Mouse (Mus musculus): ENCODE measurements around the gene Suclg1.

Gene Suclg1

DNA sequence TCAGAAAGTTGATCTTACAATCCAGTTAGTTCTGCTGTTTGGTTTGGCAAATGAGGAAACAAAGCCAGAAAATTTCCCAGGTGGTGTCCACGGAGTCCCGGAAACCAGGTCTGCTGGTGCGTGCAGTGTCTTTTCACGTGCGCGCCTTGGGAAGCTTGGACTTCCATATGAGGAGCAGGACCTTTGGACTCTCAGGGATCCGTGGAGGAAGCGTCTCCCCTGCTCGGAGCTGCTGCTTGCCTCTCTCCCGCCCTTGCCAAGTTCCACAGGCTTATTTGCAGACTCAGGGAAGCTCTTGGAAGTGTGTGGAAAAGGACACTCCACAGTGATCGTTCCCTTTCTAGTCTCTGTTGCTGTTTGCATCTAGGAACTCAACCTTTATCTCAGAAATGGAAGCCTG, 3.2 kb downstream of the Suclg1 start:
- DNase-seq: peak; percentile 78 to 91

- peak in 1 of 2 experiments; percentile 36 for DNase-seq
Measured at GRCm38 (mm10) chr6:73252396-73252795, 4.2 kb downstream of the Suclg1 start.

- no peak for DNase-seq
Measured at GRCm38 (mm10) chr6:73253006-73253405, 4.8 kb downstream of the Suclg1 start.

DNA sequence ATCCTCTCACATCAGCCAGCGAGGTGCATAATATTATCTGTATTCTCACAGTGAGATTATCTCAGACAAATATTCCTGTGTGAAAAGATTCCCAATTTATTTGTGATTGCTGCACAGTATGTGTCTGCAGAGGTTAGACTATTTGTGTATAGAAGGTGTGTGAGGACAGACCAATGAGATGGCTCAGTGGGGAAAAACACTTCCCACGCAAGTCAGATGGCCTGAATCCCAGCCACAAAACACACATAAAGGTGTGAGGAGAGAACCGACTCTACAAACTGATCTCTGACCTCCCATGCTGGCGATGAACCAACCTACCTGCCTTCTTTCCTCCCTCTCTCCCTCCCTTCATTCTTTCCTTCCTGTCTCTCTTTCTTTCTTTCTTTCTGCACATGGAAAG, 5.4 kb downstream of the Suclg1 start:
- DNase-seq: peak in 1 of 2 experiments; percentile 49

DNA sequence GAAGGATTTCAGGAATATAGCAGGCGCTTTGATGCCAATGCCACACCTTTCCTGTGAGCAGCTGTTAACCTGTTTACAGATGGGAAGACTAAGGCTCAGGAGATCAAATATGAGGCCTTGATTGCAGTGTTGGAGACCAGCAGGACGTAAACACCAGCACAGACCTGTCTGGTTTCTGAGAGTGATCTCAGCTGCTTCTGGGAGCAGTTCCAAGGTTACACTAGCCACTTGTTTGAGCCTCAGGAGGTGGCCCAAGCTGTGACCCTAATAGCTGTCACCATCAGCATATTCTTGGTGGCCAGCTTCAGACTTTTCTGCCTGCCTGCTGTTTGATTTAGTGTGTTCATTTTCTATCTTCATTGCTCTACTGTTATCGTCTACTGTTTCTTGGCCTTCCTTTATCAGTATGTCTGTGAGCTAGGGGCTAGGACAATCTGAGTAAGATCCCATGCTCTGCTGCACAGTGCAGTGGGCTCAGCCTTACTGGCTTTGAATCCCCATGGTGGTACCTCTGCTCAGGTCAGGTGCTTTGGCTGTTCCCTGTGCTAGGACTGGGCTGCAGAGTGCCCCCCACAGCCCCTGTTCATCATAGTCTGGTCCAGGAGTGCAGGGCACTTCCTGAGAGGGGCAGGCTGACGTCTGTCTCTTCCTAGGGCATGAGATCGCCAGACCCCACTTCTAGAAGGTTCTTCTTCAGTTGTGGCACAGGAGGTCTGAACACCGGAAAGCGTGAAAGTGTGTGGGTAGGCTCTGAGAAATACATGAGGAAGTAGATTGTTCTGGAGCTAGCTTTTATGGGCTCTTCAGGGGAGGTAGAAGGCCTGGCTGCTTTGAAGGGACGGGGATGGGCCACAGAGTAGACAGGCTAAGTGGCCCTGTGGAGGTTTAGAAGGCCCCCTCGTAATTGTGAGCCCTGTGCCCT, 6.4 kb downstream of the Suclg1 start:
- peak in 1 of 2 experiments; percentile 25 for DNase-seq

GRCm38 (mm10) chr6:73257068-73257467, 8.9 kb downstream of the Suclg1 start:
- no peak for DNase-seq

GRCm38 (mm10) chr6:73260110-73260509, 11.9 kb downstream of the Suclg1 start:
- DNase-seq: no peak

DNA sequence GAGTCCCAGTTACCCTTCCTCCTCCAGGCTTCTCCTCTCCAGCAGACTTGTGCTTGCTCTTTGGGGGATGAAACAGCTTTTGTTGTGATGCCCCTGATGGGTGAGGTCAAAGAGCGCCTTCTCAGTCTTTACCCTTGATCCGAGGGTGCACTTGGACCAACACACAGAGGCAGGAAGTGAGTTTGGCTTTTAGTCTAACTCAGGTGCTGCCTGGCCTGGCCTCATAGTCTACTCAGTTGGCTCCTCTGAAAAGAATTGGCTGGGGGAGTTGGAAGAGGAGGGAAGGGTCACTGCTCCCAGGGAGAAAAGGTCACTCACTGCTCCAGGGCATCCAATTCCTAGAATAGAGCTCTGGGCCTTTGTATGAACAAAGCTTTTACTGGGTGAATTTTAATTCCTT, 16.6 kb downstream of the Suclg1 start:
- DNase-seq: peak; percentile 35 to 68

GRCm38 (mm10) chr6:73267738-73268311, 19.6 kb downstream of the Suclg1 start:
- no peak for DNase-seq

- no peak for DNase-seq
Measured at GRCm38 (mm10) chr6:73269374-73269773, 21.2 kb downstream of the Suclg1 start.

GRCm38 (mm10) chr6:73271546-73272091, 23.4 kb downstream of the Suclg1 start:
- no peak for DNase-seq

DNA sequence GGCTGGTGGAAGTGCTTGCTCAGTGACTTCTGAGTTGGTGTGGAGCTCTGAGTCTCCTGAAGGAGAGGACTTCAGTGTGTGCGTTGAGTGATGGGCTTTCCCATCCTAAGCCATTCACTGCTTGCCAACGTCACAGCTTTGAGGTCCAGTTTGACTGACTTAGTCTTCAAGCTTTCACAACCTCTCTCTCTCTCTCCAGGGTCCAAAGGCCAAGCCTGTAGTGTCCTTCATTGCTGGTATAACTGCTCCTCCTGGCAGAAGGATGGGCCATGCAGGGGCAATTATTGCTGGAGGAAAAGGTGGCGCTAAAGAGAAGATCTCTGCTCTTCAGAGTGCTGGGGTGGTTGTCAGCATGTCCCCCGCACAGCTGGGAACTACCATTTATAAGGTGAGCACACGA, 26.8 kb downstream of the Suclg1 start:
- peak in 1 of 2 experiments; percentile 53 for DNase-seq

- DNase-seq: peak; percentile 67 to 87
Measured at GRCm38 (mm10) chr6:73279681-73280080, 31.5 kb downstream of the Suclg1 start.

- DNase-seq: peak; percentile 38 to 61
Measured at GRCm38 (mm10) chr6:73280546-73281115, 32.4 kb downstream of the Suclg1 start.

- no peak for DNase-seq
Measured at GRCm38 (mm10) chr6:73286326-73286725, 38.1 kb downstream of the Suclg1 start.

DNA sequence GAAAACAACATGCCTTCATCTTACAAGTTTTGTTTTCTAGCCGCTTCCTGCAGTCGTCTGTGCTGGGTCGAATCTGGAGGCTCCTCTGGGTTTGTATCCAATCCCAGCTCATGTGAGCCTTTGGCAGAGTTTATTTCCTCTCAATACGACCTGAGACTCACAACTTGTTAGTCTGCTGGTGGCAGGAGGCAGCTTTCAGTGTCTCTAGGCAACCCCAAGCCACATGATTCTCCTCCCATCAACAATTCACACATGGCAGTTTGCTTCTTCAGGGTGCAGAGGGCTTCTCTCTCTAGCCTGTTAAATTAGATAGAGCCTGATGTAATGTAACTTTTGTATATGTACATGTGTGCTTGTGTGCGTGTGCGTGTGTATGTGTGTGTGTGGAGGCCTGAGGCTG, 58.7 kb downstream of the Suclg1 start:
- DNase-seq: no peak

GRCm38 (mm10) chr6:73308685-73309520, 60.7 kb downstream of the Suclg1 start:
- no peak for DNase-seq

DNA sequence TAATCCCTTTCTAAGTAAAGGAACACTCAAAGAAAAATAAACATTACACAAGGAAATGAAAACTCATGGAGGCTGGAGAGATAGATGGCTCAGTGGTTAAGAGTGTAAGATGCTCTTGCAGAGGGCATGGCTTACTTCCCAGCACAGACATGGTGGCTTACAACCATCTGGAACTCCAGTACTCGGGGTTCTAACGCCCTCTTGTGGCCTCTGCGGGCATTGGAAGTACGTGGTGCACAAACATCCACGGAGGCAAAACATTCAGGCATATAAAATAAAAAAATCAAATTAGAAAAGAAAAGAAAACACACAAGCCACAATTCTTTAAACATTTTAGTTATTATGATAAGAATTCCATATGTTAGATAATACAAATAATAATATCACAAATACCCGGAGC, 63.2 kb downstream of the Suclg1 start:
- DNase-seq: no peak

DNA sequence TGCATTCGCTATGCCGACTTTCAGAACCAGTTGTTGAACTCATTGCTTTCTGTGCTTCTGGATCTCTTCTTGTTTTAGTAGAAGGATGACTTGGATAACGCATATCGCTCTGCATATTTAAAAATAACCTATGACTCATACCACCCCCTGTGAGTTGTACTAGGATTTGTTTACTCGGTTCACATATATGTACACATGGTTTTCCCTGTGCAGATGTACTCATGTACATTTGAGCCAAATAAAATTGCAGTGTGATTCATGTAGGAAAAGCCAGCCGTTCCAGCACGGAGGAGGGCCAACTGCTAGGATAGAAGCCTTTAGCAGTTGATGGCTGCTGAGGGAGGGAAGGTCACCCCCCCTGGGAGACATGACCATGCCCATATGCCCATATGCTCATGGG, 63.6 kb downstream of the Suclg1 start:
- DNase-seq: no peak

GRCm38 (mm10) chr6:73314923-73315603, 66.9 kb downstream of the Suclg1 start:
- peak; percentile 83 to 87 for DNase-seq

GRCm38 (mm10) chr6:73322306-73322705, 74.1 kb downstream of the Suclg1 start:
- DNase-seq: no peak

Data from kidney, postnatal 25 days (tissue).